Comparison of ENCODE assay signal across 10 mouse cellular contexts in the genomic region with DNA sequence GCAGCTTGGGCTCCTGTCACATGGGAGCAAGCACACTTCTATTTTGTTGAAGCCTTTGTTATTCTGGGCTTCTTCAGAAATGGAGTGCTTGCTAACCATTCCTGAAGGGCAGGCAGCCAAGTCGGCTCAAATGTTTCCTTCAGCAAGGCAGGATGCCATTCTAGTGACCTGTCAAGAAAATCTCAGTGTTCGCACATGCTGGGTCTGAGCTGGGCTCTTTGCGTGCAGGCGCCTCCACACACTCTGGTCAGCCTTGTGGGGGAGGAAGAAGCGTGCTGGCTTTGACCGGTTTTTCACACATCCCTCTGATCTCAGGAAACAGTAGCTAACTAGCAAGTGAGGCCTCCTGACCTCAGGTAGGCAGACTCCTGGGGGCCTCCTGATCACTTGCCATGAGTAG. TPM values are rescaled to one million over a fixed set of nuclear protein-coding genes. Genes with fewer than 3 reads are reported as not detected.
DNase-seq lines count a peak whose midpoint lies in the region; ATAC-seq and TF ChIP-seq lines count a peak whose summit lies in the region.
"Had no signal": no experiment of that assay in that cellular context is flagged by ENCODE, and none has a peak within 500 bp of the region (broad histone marks: within the 10 kb centered on the region; RNA-seq: fewer than 3 reads in every experiment).

No protein-coding gene starts in this region.

- no peaks in the 10 kb centered on the region for H3K27me3 ChIP-seq in kidney, embryonic 14.5 days (ENCODE audit: control insufficient read depth, insufficient read depth, low read length)
- no peaks in the 10 kb centered on the region for H3K27me3 ChIP-seq in heart, adult 2 months (ENCODE audit: control insufficient read depth, insufficient read depth, low read length)
- H3K27me3 ChIP-seq: neural tube, embryonic 12.5 days had no signal

- intact Hi-C loops in heart, adult 2 months (cut with DNase I) = loop anchor here (5.0 kb wide), 3 partner anchors 43 to 143 kb away; a partner anchor contains a TSS

- H3K4me1 ChIP-seq in kidney, embryonic 14.5 days (ENCODE audit: control insufficient read depth, insufficient read depth, low read length) = peaks cover 15% of the 10 kb centered on the region
- H3K4me1 ChIP-seq in heart, adult 2 months (ENCODE audit: control insufficient read depth, insufficient read depth, low read length) = peaks cover 20% of the 10 kb centered on the region

- H3K4me3 ChIP-seq in kidney, embryonic 14.5 days (ENCODE audit: low read length) = no peak overlapping the region
- H3K4me3 ChIP-seq in heart, adult 2 months = no peak overlapping the region
- H3K4me3 ChIP-seq: neural tube, embryonic 12.5 days had no signal

- 10% methylated on average over 6 of the region's 6 CpGs for WGBS in kidney, embryonic 14.5 days
- WGBS in heart, adult 2 months = 12% methylated on average over 6 of the region's 6 CpGs

- no peak overlapping the region for H3K9ac ChIP-seq in kidney, embryonic 14.5 days (ENCODE audit: low read depth, low read length)
- H3K9ac ChIP-seq in heart, adult 2 months (ENCODE audit: low read depth, low read length) = no peak overlapping the region
- H3K9ac ChIP-seq: neural tube, embryonic 12.5 days had no signal

- ATAC-seq in kidney, embryonic 14.5 days (ENCODE audit: low FRiP score, low TSS enrichment) = no peak

- TF ChIP-seq POLR2A in heart, adult 2 months (IDR thresholded peaks at IDR 0.05; ENCODE audit: insufficient read depth, low read depth, low read length) = no peak

- H3K36me3 ChIP-seq in kidney, embryonic 14.5 days (ENCODE audit: control insufficient read depth, insufficient read depth, low read length) = no peaks in the 10 kb centered on the region
- H3K36me3 ChIP-seq in heart, adult 2 months (ENCODE audit: control insufficient read depth, insufficient read depth, low read length) = no peaks in the 10 kb centered on the region
- H3K36me3 ChIP-seq: neural tube, embryonic 12.5 days had no signal

- no peak for TF ChIP-seq CTCF in heart, adult 2 months (IDR thresholded peaks at IDR 0.05)

- no peak overlapping the region for H3K27ac ChIP-seq in kidney, embryonic 14.5 days (ENCODE audit: low read depth, low read length)
- H3K27ac ChIP-seq in heart, adult 2 months = peak overlapping the region; percentile 65
- H3K27ac ChIP-seq: neural tube, embryonic 12.5 days had no signal

- no peak overlapping the region for H3K4me2 ChIP-seq in kidney, embryonic 14.5 days (replicated peaks; ENCODE audit: low read depth, low read length)
- H3K4me2 ChIP-seq: neural tube, embryonic 12.5 days had no signal

- no peak for TF ChIP-seq EP300 in heart, adult 2 months (IDR thresholded peaks at IDR 0.05; ENCODE audit: insufficient read depth, low read depth, low read length)

- peak; percentile 53 for DNase-seq in kidney, adult 11 months
- peak; percentile 81 for DNase-seq in brain, adult 2 months (ENCODE audit: low read depth, low spot score)
- DNase-seq in heart, adult 2 months = peak; percentile 50 to 60
- peak; percentile 53 to 71 for DNase-seq in kidney, postnatal 4 days
- peak; percentile 62 for DNase-seq in telencephalon, adult 2 months (ENCODE audit: low read depth, low spot score)
- DNase-seq in layer of hippocampus, postnatal 25 days (ENCODE audit: extremely low spot score in 1 of 2, low spot score in 1 of 2) = no peak
- DNase-seq in layer of hippocampus, postnatal 10 days (ENCODE audit: low spot score in 2 of 2) = no peak

- H3K9me3 ChIP-seq in kidney, embryonic 14.5 days (ENCODE audit: control insufficient read depth, low read length) = no peaks in the 10 kb centered on the region
- H3K9me3 ChIP-seq: neural tube, embryonic 12.5 days had no signal

- H3K79me2 ChIP-seq in heart, adult 2 months (replicated peaks; ENCODE audit: control insufficient read depth, insufficient read depth, low read length) = 0 out of 2 replicates have a peak, but pooled peaks cover 2% of the 10 kb centered on the region

RNA-seq across cellular contexts. Expression of a gene that starts 3.8 kb away (rescaled TPM):
- 18.4 and 34.4 TPM in 2 replicates for polyA plus RNA-seq in kidney, embryonic 14.5 days (2014; fragmentation: Nextera tagmentation; extraction: Ambion mirVana)
- total RNA-seq in heart, adult 2 months (2021) = 10 to 100 TPM; 31.8 to 36.4 TPM
- polyA plus RNA-seq in heart, adult 2 months (2012; rRNA removed) = 27.6 and 38.5 TPM in 2 replicates
- total RNA-seq in layer of hippocampus, postnatal 25 days (2021) = 10 to 100 TPM; 46.6 to 47.0 TPM
- 10 to 100 TPM; 53.2 to 54.4 TPM for total RNA-seq in layer of hippocampus, postnatal 10 days (2021)

RNA-seq across cellular contexts. Expression of a gene that starts 11.0 kb away (rescaled TPM):
- polyA plus RNA-seq in kidney, embryonic 14.5 days (2014; fragmentation: Nextera tagmentation; extraction: Ambion mirVana) = not detected in 2 replicates
- total RNA-seq in heart, adult 2 months (2021) = under 1 TPM in 1 of 2 experiments, not detected in 1; 0.21 TPM
- 0.06 TPM in 1 of 2 replicates, not detected in the other for polyA plus RNA-seq in heart, adult 2 months (2012; rRNA removed)
- 10 to 100 TPM; 45.3 to 50.7 TPM for total RNA-seq in layer of hippocampus, postnatal 25 days (2021)
- total RNA-seq in layer of hippocampus, postnatal 10 days (2021) = 10 to 100 TPM; 15.3 to 16.2 TPM
- total RNA-seq: hematopoietic stem cell, adult 5-6 weeks had no signal

RNA-seq across cellular contexts. Expression of a gene that starts 44.9 kb away (rescaled TPM):
- polyA plus RNA-seq in kidney, embryonic 14.5 days (2014; fragmentation: Nextera tagmentation; extraction: Ambion mirVana) = 24.6 and 28.6 TPM in 2 replicates
- 10 to 100 TPM; 27.1 to 30.8 TPM for total RNA-seq in heart, adult 2 months (2021)
- 23.2 and 32.0 TPM in 2 replicates for polyA plus RNA-seq in heart, adult 2 months (2012; rRNA removed)
- 10 to 100 TPM; 17.6 to 17.9 TPM for total RNA-seq in layer of hippocampus, postnatal 25 days (2021)
- 10 to 100 TPM; 15.0 to 17.7 TPM for total RNA-seq in layer of hippocampus, postnatal 10 days (2021)

RNA-seq across cellular contexts. Expression of a gene that starts 56.0 kb away (rescaled TPM):
- 159 and 160 TPM in 2 replicates for polyA plus RNA-seq in kidney, embryonic 14.5 days (2014; fragmentation: Nextera tagmentation; extraction: Ambion mirVana)
- 10 to 100 TPM; 79.2 to 89.0 TPM for total RNA-seq in heart, adult 2 months (2021)
- polyA plus RNA-seq in heart, adult 2 months (2012; rRNA removed) = 56.6 and 76.0 TPM in 2 replicates
- total RNA-seq in layer of hippocampus, postnatal 25 days (2021) = 100 to 1,000 TPM; 104 to 108 TPM
- total RNA-seq in layer of hippocampus, postnatal 10 days (2021) = 100 to 1,000 TPM; 107 to 117 TPM

Comparison
In these comparisons a context has a peak if more than half of its experiments do, and no peak if none do; other contexts are left out.
1. DNase-seq: peak in kidney, adult 11 months (single experiment), brain, adult 2 months (single experiment), heart, adult 2 months (2 of 2), kidney, postnatal 4 days (2 of 2) and telencephalon, adult 2 months (single experiment); none in layer of hippocampus, postnatal 25 days (0 of 2) and layer of hippocampus, postnatal 10 days (0 of 2).
2. RNA of a gene that starts 11.0 kb away (total RNA-seq): 45.3 to 50.7 TPM in layer of hippocampus, postnatal 25 days and 15.3 to 16.2 TPM in layer of hippocampus, postnatal 10 days; 0.21 TPM in heart, adult 2 months; every median in the first group is over 10 times any median in the second.